Mouse (Mus musculus) large intestine, adult 2 months (tissue): ENCODE measurements around the gene Ptprn2. TPM values are rescaled to one million over a fixed set of nuclear protein-coding genes. Genes with fewer than 3 reads are reported as not detected.

Experiments used
- DNase-seq: peaks from one replicate; pipeline ENCODE4 v3.0.0-alpha.2; 2012; ENCODE audit warnings: low read depth, low spot score
- WGBS: fragments of 180-500 bp; shearing (Covaris S2); methylation state at CpG from one replicate; pipeline ENCODE4 v1.1.7; 2018; 5-methylcytosine and 5-hydroxymethylcytosine counted together
- polyA plus RNA-seq: library from polyadenylated mRNA; depleted of rRNA; stranded (reverse); fragments of >200 nt; gene quantifications from 2 replicates; pipeline ENCODE4 v1.2.3, GENCODE M21; 2012

Gene Ptprn2
- polyA plus RNA-seq, 1 experiment: 11.6 TPM

- no peak for DNase-seq
- WGBS: 74% methylated on average over 3 of the region's 3 CpGs
Observed at GRCm38 (mm10) chr12:117083856-117084701, 598.6 kb downstream of the Ptprn2 start.

- no peak for DNase-seq
- WGBS: 38% methylated on average over 5 of the region's 5 CpGs
Observed at GRCm38 (mm10) chr12:117084702-117085409, 599.3 kb downstream of the Ptprn2 start.

GRCm38 (mm10) chr12:117085661-117086335 is 600.3 kb downstream of the Ptprn2 start:
- WGBS: 35% methylated on average over 1 of the region's 1 CpGs
- DNase-seq: no peak

GRCm38 (mm10) chr12:117092345-117093107 is 607.0 kb downstream of the Ptprn2 start:
- no peak for DNase-seq
- 84% methylated on average over 4 of the region's 4 CpGs for WGBS

GRCm38 (mm10) chr12:117095941-117096340 is 610.4 kb downstream of the Ptprn2 start:
- no peak for DNase-seq
- WGBS: 71% methylated on average over 6 of the region's 6 CpGs

GRCm38 (mm10) chr12:117098295-117098694 is 612.8 kb downstream of the Ptprn2 start:
- DNase-seq: no peak

GRCm38 (mm10) chr12:117106696-117107095 is 621.2 kb downstream of the Ptprn2 start:
- WGBS: 44% methylated on average over 4 of the region's 4 CpGs
- no peak for DNase-seq

- DNase-seq: no peak
Observed at GRCm38 (mm10) chr12:117107143-117107616, 621.7 kb downstream of the Ptprn2 start.

GRCm38 (mm10) chr12:117115254-117115865 is 629.8 kb downstream of the Ptprn2 start:
- DNase-seq: no peak
- 60% methylated on average over 10 of the region's 10 CpGs for WGBS

More at GRCm38 (mm10) chr12:117107143-117107616, 621.7 kb downstream of the Ptprn2 start:
- WGBS: 40% methylated on average over 16 of the region's 16 CpGs

GRCm38 (mm10) chr12:117127078-117127477 is 641.6 kb downstream of the Ptprn2 start:
- 91% methylated on average over 3 of the region's 3 CpGs for WGBS
- no peak for DNase-seq

- WGBS: 69% methylated on average over 6 of the region's 6 CpGs
- no peak for DNase-seq
Observed at GRCm38 (mm10) chr12:117127485-117127884, 642.0 kb downstream of the Ptprn2 start.

GRCm38 (mm10) chr12:117132095-117132494 is 646.6 kb downstream of the Ptprn2 start:
- no peak for DNase-seq
- 17% methylated on average over 2 of the region's 2 CpGs for WGBS

GRCm38 (mm10) chr12:117135205-117135604 is 649.7 kb downstream of the Ptprn2 start:
- WGBS: 57% methylated on average over 5 of the region's 5 CpGs
- DNase-seq: no peak

- 74% methylated on average over 5 of the region's 5 CpGs for WGBS
- DNase-seq: no peak
Observed at GRCm38 (mm10) chr12:117136472-117137010, 651.0 kb downstream of the Ptprn2 start.

GRCm38 (mm10) chr12:117140901-117141300 is 655.4 kb downstream of the Ptprn2 start:
- 65% methylated on average over 4 of the region's 4 CpGs for WGBS
- DNase-seq: no peak

- no peak for DNase-seq
- WGBS: 73% methylated on average over 6 of the region's 6 CpGs
Observed at GRCm38 (mm10) chr12:117141394-117141793, 655.9 kb downstream of the Ptprn2 start.

- 18% methylated on average over 7 of the region's 7 CpGs for whole genome bisulfite sequencing
Observed at GRCm38 (mm10) chr12:117149176-117149575, 663.7 kb downstream of the Ptprn2 start.

GRCm38 (mm10) chr12:117150611-117151395 is 665.3 kb downstream of the Ptprn2 start:
- 21% methylated on average over 33 of the region's 33 CpGs for WGBS
- no peak for DNase-seq

More at GRCm38 (mm10) chr12:117149176-117149575, 663.7 kb downstream of the Ptprn2 start:
- DNase-seq: no peak
